Mouse (Mus musculus) ovary, adult 18-20 months (tissue): Measurements from ENCODE around the gene Chrm2.

ENCODE experiments used
- DNase-seq: peaks from one replicate; pipeline ENCODE4 v3.0.0; 2022; ENCODE audit warnings: low spot score, mixed read lengths

Chrm2 gene

DNA sequence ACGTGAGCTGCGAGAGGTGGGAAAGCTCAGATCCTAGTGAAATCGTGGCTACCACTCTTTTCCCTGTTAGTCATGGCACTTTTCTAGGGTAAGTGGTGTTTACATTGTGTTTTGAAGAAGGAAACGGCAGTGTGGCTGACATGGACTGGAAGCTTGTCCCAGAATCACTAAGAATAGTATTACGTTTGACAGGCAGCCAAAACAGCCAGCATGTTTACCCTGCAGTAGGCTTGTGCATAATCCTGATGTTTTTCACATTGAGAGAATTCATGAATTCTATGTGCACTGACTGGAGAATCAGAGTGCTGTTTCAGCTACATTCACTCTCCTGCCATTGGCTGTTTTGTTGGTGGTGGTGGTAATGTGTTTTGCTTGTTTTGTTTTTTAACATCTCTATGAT lies 129.4 kb downstream of the Chrm2 start:
- DNase-seq = no peak

DNA sequence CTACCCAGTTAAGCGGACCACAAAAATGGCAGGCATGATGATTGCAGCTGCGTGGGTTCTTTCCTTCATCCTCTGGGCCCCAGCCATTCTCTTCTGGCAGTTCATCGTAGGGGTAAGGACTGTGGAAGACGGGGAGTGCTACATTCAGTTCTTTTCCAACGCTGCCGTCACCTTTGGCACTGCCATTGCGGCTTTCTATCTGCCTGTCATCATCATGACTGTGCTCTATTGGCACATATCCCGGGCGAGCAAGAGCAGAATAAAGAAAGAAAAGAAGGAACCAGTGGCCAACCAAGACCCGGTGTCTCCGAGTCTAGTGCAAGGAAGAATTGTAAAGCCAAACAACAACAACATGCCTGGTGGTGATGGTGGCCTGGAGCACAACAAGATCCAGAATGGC lies 135.7 kb downstream of the Chrm2 start:
- no peak for DNase-seq

DNA sequence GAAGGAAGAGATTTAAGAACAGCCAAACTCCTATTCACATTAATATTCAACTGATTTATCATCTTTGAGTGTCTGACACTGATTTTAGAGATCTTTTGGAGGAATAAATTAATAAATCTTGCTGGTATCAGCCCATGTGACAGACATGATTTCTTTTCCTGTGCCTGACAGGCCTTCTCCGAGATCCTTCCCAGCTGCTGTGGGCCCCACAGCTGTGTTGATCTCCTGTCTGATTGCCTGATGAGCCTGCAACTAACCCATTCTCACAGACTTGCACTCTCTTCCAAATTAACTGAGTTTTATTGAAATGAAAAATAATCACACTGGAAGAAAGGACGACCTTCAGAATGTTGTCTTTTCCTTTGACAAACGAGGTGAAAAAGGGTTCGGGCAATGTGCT lies 140.6 kb downstream of the Chrm2 start:
- no peak for DNase-seq

DNA sequence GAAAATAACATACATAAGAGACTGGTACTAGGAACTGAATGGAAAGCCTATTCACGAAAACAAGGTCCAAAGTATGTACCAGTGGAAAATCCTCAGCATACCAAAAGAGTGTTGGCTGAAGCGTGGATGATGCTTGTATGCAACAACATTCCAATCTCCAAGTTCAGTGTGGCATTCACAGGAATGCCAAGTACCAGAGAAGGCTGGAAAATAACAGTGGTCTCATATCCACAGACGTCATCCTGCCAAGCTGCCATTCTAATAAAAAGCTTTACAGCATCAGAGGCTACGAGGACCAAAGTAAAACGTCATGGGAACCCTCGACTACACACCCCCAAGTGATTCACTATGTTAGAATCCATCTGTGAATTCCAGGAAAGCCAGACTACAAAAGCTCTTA lies 153.4 kb downstream of the Chrm2 start:
- DNase-seq = no peak

DNA sequence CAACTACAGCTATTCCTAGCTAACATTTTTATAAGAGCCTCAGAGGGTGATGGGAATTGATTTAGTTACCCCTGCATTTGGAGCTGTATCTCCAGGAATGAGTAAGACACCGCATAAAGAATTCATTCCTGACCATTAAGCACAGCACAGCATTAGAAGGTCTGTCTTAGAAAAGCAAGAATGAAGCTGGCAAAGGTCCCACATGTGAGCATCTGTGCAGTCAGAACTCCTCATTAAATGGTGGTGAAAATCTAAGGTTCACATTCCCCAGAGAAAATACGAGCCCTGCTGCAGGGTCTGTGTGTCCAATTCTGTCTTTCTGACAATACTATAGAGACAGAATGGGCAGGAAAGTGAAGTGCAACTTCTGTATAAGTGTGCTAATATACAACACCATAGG lies 179.0 kb downstream of the Chrm2 start:
- DNase-seq = no peak
